Mouse (Mus musculus) kidney, embryonic 16.5 days (tissue): ENCODE measurements at regions not wholly inside any gene's neighbourhood (a gene's known extent, or its start where the extent isn't known, plus 50 kb on each side); places are given as distances from the start of the nearest gene placed in this dataset.

Experiments used
- ATAC-seq: fragments of 200-750 bp; cut with Nextera tagmentation; 2 replicates; pipeline ENCODE4 v1.8.0; 2017; ENCODE audit warnings: moderate TSS enrichment; ENCODE audit not compliant: low FRiP score, low TSS enrichment
- H3K27ac ChIP-seq: fragments of 300-500 bp; sonication (generic); 2 replicates; pipeline ENCODE4 v1.5.1; 2014; ENCODE audit warnings: low read length
- H3K27me3 ChIP-seq: fragments of 300-500 bp; sonication (generic); 2 replicates; pipeline ENCODE4 v1.6.1; 2014; ENCODE audit warnings: low read length, control low read depth, mixed read lengths; ENCODE audit not compliant: insufficient read depth
- H3K36me3 ChIP-seq: fragments of 300-500 bp; sonication (generic); 2 replicates; pipeline ENCODE4 v1.6.1; 2014; ENCODE audit warnings: low read length, control low read depth, mixed read lengths; ENCODE audit not compliant: insufficient read depth
- H3K4me1 ChIP-seq: fragments of 300-500 bp; sonication (generic); 2 replicates; pipeline ENCODE4 v1.6.1; 2014; ENCODE audit warnings: low read length, control low read depth, mixed read lengths; ENCODE audit not compliant: insufficient read depth
- H3K4me2 ChIP-seq: fragments of 300-500 bp; sonication (generic); replicated peaks from 2 replicates; pipeline ENCODE4 v1.6.1; 2014; ENCODE audit warnings: low read depth, low read length
- H3K4me3 ChIP-seq: fragments of 300-500 bp; sonication (generic); 2 replicates; pipeline ENCODE4 v1.5.1; 2014; ENCODE audit warnings: mild to moderate bottlenecking, low read length
- H3K9ac ChIP-seq: fragments of 300-500 bp; sonication (generic); replicated peaks from 2 replicates; pipeline ENCODE4 v1.6.1; 2014; ENCODE audit warnings: low read length
- H3K9me3 ChIP-seq: fragments of 300-500 bp; sonication (generic); 2 replicates; pipeline ENCODE4 v1.6.1; 2016; ENCODE audit warnings: low read length, control low read depth
- WGBS: fragments of 180-500 bp; shearing (Covaris S2); extraction: QIAGEN DNeasy Blood & Tissue Kit; methylation state at CpG from one replicate; pipeline ENCODE4 v1.1.7; 2014; 5-methylcytosine and 5-hydroxymethylcytosine counted together

GRCm38 (mm10) chr9:91528838-91529475 is 163.3 kb upstream of the Zic1 start:
- no peaks in the 10 kb centered on the region for H3K9me3 ChIP-seq

DNA sequence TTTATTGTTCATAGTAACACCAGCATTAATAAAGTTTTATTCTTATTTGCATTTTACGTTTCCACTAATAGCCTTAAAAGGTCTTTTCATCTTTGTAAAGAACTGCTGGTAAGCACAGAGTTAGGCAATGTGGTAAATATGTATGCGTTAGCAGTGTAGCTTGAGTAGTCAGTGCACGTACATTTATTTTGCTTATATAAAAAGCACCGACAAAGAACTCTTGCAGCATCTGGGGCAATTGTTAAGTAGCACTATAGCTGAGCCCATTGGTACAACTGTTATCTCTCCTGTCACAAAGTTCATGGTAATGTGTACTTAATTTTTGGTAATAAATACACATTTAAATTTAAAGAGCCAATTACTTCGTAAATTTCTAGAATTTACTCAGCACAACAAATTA is 162.8 kb upstream of the Zic1 start:
- no peaks in the 10 kb centered on the region for H3K36me3 ChIP-seq
- H3K27me3 ChIP-seq = no peaks in the 10 kb centered on the region
- no peak overlapping the region for H3K27ac ChIP-seq
- H3K4me1 ChIP-seq = no peaks in the 10 kb centered on the region
- ATAC-seq = no peak
- H3K4me3 ChIP-seq = no peak overlapping the region
- no peak overlapping the region for H3K4me2 ChIP-seq
- no peaks in the 10 kb centered on the region for H3K9me3 ChIP-seq
- WGBS = 81% methylated on average over 5 of the region's 5 CpGs
- no peak overlapping the region for H3K9ac ChIP-seq

More at GRCm38 (mm10) chr9:91528838-91529475, 163.3 kb upstream of the Zic1 start:
- Histone ChIP-seq H3K4me3 (no peak overlapping the region), H3K4me1 (no peaks in the 10 kb centered on the region), H3K27ac (no peak overlapping the region), H3K9ac (no peak overlapping the region), H3K27me3 (no peaks in the 10 kb centered on the region), H3K4me2 (no peak overlapping the region), H3K36me3 (no peaks in the 10 kb centered on the region)
- no peak for ATAC-seq
- WGBS = 82% methylated on average over 3 of the region's 3 CpGs

- H3K36me3 ChIP-seq = no peaks in the 10 kb centered on the region
Observed at GRCm38 (mm10) chr9:91520521-91520920, 154.9 kb upstream of the Zic1 start.

DNA sequence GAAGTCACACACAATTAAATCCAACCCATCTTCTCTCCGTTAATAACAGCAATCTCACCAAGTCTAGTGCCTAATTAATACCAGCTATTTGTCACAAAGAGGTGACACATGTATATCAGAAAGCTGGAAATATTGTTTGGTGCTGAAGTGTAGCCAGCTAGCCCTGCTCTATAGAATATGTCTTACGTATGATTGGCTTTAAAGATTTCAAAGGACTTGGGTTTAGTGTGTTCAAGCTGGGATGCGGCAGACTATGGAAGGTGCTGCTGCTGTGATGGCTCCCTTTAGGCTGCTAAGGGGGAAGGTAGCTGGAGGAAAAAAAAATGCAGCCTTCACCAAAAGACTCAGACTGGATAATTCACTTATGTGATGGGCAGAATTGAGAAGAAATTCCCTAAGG is 144.1 kb upstream of the Zic1 start:
- WGBS = 84% methylated on average over 3 of the region's 3 CpGs
- no peaks in the 10 kb centered on the region for H3K4me1 ChIP-seq
- no peak overlapping the region for H3K4me3 ChIP-seq
- H3K9ac ChIP-seq = no peak overlapping the region
- H3K9me3 ChIP-seq = peaks cover 3% of the 10 kb centered on the region; the same call in 1 of the 2 replicates
- no peak overlapping the region for H3K4me2 ChIP-seq
- no peak for ATAC-seq
- no peaks in the 10 kb centered on the region for H3K27me3 ChIP-seq
- no peak overlapping the region for H3K27ac ChIP-seq
- H3K36me3 ChIP-seq = no peaks in the 10 kb centered on the region

More at GRCm38 (mm10) chr9:91520521-91520920, 154.9 kb upstream of the Zic1 start:
- no peak overlapping the region for H3K4me3 ChIP-seq
- no peak overlapping the region for H3K9ac ChIP-seq
- no peaks in the 10 kb centered on the region for H3K27me3 ChIP-seq
- H3K4me1 ChIP-seq = no peaks in the 10 kb centered on the region
- no peaks in the 10 kb centered on the region for H3K9me3 ChIP-seq
- no peak overlapping the region for H3K4me2 ChIP-seq
- WGBS = 50% methylated on average over 3 of the region's 3 CpGs
- no peak overlapping the region for H3K27ac ChIP-seq
- no peak for ATAC-seq

DNA sequence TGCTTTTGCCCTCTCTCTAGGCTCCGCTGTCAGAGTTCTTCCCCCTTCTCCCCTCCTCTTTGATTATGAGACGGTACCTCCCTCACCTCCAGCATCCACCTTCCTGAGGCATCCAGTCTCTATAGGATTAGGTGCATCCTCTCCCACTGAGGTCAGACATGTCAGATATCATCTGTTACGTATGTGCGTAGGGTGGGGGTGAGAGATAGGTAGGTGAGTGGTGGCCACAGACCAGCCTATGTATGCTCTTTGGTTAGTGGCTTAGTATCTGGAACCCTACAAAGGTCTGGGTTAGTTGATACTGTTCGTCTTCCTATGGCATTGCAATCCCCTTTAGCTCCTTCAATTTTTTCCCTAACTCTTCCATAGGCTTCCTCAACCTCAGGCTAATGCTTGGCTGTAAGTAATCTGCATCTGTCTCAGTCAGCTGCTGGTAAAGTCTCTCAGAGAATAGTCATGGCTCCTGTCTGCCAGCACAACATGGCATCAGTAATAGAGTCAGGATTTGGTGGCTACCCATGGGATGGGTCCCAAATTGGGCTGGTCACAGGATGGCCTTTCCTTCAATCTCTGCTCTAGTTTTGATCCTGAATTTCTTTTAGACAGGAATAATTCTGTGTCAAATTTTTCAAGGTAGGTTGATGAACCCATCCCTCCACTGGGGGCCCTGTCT is 138.2 kb upstream of the Zic1 start:
- H3K9ac ChIP-seq = no peak overlapping the region
- peaks cover 3% of the 10 kb centered on the region; the same call in 1 of the 2 replicates for H3K9me3 ChIP-seq
- H3K4me3 ChIP-seq = no peak overlapping the region
- H3K27ac ChIP-seq = no peak overlapping the region
- 67% methylated on average over 5 of the region's 5 CpGs for WGBS
- no peaks in the 10 kb centered on the region for H3K4me1 ChIP-seq
- no peaks in the 10 kb centered on the region for H3K36me3 ChIP-seq
- peak; percentile 42; the same call in 1 of the 2 replicates for ATAC-seq
- no peak overlapping the region for H3K4me2 ChIP-seq
- H3K27me3 ChIP-seq = no peaks in the 10 kb centered on the region

DNA sequence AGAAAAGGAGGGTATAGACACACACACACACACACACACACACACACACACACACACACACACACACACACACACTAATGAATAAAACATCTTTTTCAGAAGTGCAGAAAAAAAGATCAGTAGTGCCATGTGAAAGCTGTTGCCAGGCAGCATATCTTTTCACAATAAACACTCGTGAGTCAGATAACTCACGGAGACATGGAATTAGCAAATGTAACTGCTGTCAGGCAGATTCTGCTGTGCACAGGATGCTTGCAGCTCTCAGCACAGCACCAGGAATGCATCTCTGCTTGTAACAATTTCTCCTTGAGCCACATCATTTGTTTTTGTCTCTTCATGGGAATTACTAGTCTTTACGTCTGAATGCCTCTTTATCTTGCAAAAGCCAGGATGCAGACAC is 111.0 kb upstream of the Zic1 start:
- Histone ChIP-seq H3K27ac (no peak overlapping the region), H3K4me3 (no peak overlapping the region), H3K9ac (no peak overlapping the region), H3K4me2 (no peak overlapping the region), H3K27me3 (no peaks in the 10 kb centered on the region), H3K9me3 (no peaks in the 10 kb centered on the region), H3K4me1 (no peaks in the 10 kb centered on the region), H3K36me3 (no peaks in the 10 kb centered on the region)
- ATAC-seq = no peak
- 54% methylated on average over 3 of the region's 3 CpGs for WGBS

- no peak overlapping the region for H3K4me3 ChIP-seq
- H3K36me3 ChIP-seq = no peaks in the 10 kb centered on the region
- no peak overlapping the region for H3K9ac ChIP-seq
- H3K9me3 ChIP-seq = no peaks in the 10 kb centered on the region
- ATAC-seq = no peak
- no peak overlapping the region for H3K4me2 ChIP-seq
- no peaks in the 10 kb centered on the region for H3K4me1 ChIP-seq
- WGBS = 74% methylated on average over 5 of the region's 5 CpGs
- no peaks in the 10 kb centered on the region for H3K27me3 ChIP-seq
- no peak overlapping the region for H3K27ac ChIP-seq
Observed at GRCm38 (mm10) chr9:91462713-91463425, 97.3 kb upstream of the Zic1 start.

DNA sequence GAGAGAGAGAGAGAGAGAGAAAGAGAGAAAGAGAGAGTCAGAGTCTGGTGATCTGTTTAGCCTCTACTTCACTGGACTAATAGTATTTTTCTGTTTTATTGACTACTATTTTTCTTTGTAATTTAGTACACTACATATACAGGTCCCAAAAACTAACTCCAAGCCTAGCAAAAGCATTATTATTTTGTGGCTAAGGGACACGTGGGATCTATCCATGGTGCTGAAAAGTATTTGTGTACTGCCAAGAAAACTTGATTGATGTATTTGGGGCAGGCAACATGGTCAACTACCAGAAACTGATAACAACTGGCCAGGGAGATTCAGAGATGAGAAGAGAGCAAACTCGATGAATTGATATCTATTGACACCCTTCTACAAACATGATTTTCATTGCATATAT is 94.3 kb upstream of the Zic1 start:
- WGBS = 31% methylated on average over 2 of the region's 2 CpGs
- Histone ChIP-seq H3K27me3 (no peaks in the 10 kb centered on the region), H3K4me2 (no peak overlapping the region), H3K9ac (no peak overlapping the region), H3K4me1 (no peaks in the 10 kb centered on the region), H3K9me3 (no peaks in the 10 kb centered on the region), H3K27ac (no peak overlapping the region), H3K36me3 (no peaks in the 10 kb centered on the region), H3K4me3 (no peak overlapping the region)
- ATAC-seq = no peak

DNA sequence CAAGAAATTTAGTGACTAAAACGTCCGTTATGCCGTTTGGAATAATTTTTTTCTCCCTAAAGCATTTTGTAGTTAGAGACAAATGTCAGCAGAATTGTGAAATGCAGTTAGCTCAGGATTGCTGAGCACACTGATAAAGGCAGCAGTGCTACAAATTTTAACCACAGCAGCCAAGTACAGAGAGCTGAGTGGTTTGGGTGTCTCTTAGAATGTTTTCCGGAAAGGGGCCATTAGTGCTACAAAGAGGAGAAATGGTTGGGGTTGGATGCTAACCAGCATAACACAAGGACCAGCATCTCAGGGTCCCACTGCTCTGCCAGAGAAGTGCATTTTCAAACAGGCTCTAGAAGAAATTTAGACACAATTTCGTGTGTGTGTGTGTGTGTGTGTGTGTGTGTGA is 91.2 kb upstream of the Zic1 start:
- WGBS = 78% methylated on average over 5 of the region's 5 CpGs
- Histone ChIP-seq H3K4me2 (no peak overlapping the region), H3K27ac (no peak overlapping the region), H3K4me1 (no peaks in the 10 kb centered on the region), H3K9ac (no peak overlapping the region), H3K36me3 (no peaks in the 10 kb centered on the region), H3K9me3 (no peaks in the 10 kb centered on the region), H3K27me3 (no peaks in the 10 kb centered on the region), H3K4me3 (no peak overlapping the region)
- no peak for ATAC-seq
